Mouse (Mus musculus) bone marrow, adult 2 months (tissue): ENCODE measurements around the gene Col5a2.
"Not testable (repeated sequence)": the region's sequence is repeated elsewhere in the genome, so short reads cannot be mapped to it uniquely, and the experiment has no call there.

Source experiments
- CTCF ChIP-seq: fragments of 200-500 bp; IDR thresholded peaks from 2 replicates; pipeline ENCODE4 v1.5.1; 2011; ENCODE audit warnings: low read length, control low read depth; ENCODE audit not compliant: control insufficient read depth, insufficient read depth
- POLR2A ChIP-seq: fragments of 200-500 bp; IDR thresholded peaks from 2 replicates; pipeline ENCODE4 v1.6.1; 2011; ENCODE audit warnings: low read depth, mild to moderate bottlenecking, control low read depth, low read length, borderline replicate concordance; ENCODE audit not compliant: control insufficient read depth

DNA sequence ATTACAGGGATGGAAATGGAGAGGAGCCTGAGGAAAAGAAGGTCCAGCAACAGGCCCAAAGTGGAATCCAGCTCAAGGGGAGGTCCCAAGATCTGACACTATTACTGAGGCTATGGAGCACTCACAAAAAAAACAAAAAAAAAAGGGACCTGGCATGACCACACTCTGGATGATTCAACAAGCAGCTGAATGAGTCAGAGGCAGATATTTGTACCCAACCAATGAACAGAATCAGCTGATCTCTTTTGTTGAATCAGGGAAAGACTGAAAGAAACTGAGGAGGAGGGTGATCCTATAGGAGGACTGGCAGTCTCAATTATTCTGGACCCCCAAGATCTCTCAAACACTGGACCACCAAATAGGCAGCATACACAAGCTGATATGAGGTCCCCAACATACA, 24.4 kb upstream of the Col5a2 start:
- TF ChIP-seq CTCF, POLR2A: not testable (repeated sequence)
